Mouse (Mus musculus) kidney, adult 11 months (tissue): ENCODE measurements at regions not wholly inside any gene's neighbourhood (a gene's known extent, or its start where the extent isn't known, plus 50 kb on each side); places are given as distances from the start of the nearest gene placed in this dataset.

Experiments used
- DNase-seq: peaks from one replicate; pipeline ENCODE4 v3.0.0; 2022

DNA sequence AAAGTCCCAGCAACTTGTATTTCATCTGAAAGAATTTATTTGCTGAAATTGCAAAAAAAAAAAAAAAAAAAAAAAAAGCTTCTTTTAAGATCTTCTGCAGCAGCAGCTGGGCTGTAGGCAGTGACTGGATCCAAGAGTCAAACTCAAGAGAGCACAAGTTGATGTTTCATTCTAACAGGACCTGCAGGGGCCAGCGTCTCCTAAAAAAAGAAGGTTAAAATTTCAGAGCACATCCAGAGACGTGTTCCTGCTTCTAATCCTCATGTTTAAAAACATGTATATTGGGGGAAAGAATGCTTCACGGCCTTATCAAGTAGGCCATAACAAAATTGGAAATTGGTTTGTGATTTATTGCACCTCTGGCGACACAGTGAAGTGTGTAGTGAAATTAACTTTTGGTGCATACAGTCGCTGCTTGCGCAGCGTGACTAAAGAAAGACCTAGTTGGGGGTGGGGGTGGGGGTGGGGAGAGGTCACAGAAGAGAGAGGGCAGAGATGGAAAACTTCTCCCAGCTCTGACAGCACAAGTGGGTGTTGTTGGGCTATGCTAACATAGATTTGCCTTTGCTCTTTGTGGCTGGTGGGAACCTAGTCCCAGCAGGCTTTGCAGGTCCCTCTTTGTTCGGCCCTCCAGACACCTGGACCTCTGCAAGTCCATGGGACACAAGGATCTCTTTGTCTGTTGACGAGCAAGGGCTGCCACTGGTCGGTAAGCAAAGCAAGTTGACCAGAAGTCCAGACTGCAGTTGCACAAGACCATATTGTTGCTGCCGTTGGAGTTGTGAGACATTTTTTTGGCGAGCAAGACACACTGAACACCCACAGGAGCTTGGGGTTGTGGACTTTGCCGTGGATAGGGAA is 155.7 kb upstream of the Slc30a5 start:
- DNase-seq, result no peak

- DNase-seq, result no peak
Observed at GRCm38 (mm10) chr13:100988116-100988515, 154.9 kb upstream of the Slc30a5 start.

GRCm38 (mm10) chr13:100975741-100976140 is 142.5 kb upstream of the Slc30a5 start:
- DNase-seq, result no peak

GRCm38 (mm10) chr13:100971080-100972017 is 138.1 kb upstream of the Slc30a5 start:
- DNase-seq, result no peak

DNA sequence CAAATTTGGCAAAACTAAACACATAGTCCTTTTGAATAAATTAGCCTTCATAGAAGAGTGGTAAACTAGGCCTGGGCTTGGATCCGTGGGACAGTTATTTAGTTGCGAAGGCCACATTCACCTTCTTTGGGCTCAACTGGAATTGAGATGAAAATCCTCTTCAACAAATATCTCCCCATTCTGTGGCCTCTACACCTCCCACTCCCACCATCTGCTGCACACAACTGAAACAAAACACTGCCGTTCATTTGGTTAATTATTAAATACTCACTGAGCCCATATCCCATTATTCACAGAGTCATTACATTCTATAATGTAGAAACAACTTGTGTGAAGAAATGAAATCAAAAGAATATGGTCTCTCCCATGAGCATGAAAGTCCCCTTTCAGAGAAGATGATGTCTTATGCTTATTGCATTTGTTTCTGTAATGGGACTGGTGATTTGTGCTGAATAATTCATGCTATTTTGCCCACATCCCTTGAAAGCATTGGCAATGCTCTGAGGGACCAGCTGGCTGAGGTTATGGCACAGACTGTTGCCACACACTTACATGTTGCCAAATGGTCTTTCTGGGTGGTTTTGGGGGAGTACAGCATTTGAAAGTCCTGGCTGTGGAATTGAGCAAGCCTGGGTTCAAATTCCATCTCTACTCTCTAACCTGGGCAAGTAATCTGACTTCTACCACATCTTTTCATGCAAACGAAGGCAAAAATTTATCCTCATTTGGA is 129.7 kb upstream of the Slc30a5 start:
- no peak for DNase-seq

DNA sequence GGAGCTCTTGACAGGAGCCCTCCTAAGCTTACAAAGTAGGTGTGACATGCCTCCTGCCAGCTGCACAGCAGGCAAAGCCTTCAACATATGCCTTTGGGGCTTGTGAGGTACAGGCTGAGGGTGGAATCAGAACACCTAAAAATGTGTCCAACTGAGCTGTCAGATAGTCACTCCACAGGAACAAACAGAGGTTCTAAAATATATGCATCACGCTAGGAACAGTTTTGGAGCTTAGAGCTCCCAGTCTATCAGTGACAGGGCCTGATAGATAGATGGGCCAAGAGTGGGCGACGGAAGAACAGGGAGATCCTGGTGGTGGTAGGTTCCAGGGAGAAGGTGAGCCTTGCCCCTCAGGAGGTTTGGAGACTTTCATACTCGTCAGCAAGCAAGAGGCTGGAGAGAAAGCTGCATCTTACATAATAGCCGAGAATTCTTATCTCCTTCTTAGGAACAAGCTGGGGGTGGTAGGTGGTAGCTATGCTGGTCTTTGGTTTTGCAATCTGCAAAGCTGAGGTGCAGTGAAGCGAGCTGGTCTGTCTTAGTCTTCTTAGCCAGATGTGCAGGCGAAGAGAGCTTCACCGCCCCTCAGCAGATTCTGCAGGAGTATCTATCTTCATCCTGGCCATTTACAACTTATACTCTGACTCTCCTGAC is 121.5 kb upstream of the Slc30a5 start:
- DNase-seq, result no peak

- no peak for DNase-seq
Observed at GRCm38 (mm10) chr13:100954106-100954505, 120.9 kb upstream of the Slc30a5 start.

DNA sequence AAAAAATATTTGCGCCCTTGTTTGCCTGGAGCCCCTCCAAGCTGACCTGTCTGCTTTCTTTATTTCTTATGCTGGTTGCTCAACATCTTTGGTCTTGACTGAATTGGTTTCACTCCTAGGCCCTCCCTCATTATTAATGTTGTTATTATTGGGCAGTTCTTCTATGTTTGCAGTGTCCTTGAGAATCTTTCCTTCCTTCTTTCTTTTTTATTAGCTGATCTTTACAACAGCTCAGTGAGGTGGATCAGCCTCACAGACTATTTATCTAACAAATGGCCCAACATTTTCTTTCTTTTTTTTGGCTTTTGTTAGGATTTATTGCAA is 117.9 kb upstream of the Slc30a5 start:
- no peak for DNase-seq

- no peak for DNase-seq
Observed at GRCm38 (mm10) chr13:100950348-100951184, 117.3 kb upstream of the Slc30a5 start.

GRCm38 (mm10) chr13:100943206-100943848 is 110.1 kb upstream of the Slc30a5 start:
- no peak for DNase-seq

DNA sequence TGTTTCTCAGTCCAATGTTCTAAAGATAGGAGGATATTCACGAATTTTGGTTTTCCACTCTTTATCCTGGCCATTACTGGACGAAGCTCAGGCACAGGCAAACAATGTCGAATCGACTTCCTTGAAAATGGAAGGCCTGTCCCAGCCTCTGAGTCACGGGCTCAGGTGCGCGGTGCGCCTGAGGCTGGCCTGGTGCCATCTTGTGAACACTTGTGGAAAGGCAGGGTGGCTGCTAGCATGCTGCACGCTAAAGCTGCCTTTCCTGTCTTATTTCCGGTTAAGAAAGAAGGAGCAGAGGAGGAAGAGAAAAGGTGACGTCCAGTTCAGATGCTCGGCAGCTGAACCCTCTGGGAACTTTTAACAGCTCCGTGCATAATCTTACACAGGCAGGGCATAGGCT is 107.6 kb upstream of the Slc30a5 start:
- DNase-seq, result no peak

- peak; percentile 23 for DNase-seq
Observed at GRCm38 (mm10) chr13:100939677-100940076, 106.5 kb upstream of the Slc30a5 start.

- no peak for DNase-seq
Observed at GRCm38 (mm10) chr13:100933265-100933664, 100.0 kb upstream of the Slc30a5 start.

DNA sequence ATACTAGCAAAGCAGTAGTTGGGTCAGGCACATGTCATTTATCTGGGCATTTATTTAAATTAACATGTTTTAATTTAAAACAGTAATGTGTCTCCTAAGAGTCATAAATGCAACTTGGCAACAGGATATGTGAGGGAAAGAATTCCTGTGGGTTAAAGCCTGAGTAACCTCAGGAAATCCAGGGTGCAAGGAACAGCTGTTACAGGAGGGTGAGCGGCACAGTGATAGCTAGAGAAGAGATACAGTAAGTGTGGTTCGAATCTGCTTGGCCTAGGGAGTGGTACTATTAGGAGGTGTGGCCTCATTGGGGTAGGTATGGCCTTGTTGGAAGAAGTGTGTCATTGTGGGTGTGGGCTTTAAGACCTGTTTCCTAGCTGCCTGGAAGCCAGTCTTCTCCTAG is 66.3 kb upstream of the Slc30a5 start:
- DNase-seq, result no peak

DNA sequence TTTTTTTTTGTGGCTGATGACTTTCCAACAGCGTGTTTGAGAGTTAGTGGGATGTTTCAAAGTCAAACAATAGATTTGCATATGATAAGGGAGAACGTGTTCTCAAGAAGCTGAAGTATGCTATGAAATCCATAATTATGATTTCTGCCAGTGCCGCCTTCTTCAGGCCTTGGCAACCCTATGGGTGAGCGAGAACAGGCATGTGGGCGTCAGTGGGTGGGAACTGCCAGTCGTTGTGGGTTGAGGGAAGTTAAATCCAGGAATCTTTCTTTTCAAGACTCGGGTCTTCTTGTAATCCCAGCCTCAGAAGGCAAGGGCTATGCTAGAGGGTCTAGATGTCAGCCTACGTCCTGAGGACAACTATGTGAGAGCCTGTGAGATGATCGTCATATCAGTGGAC is 60.6 kb upstream of the Slc30a5 start:
- DNase-seq, result no peak

GRCm38 (mm10) chr13:100893096-100893495 is 59.9 kb upstream of the Slc30a5 start:
- DNase-seq, result no peak

GRCm38 (mm10) chr13:100892647-100893071 is 59.4 kb upstream of the Slc30a5 start:
- no peak for DNase-seq

DNA sequence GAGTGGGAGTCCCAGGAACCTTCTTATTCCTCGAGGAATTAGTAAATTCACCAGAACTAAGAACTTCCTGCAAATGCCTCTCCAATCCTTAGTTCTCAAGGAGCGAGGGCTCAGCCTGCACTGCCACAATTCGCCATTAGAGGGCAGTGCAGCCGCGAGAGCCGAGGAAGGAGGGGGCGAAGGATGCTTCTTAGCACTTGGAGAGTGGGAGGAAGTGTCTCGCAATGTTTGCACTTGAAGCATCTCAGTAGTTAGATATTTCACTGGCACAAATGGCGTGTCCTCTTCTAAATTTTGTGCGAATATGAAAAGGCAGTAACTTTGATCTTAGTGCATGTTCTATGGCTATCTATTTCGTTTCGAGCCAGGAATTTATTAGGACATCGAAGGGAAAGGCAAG is 59.0 kb upstream of the Slc30a5 start:
- peak; percentile 22 for DNase-seq

DNA sequence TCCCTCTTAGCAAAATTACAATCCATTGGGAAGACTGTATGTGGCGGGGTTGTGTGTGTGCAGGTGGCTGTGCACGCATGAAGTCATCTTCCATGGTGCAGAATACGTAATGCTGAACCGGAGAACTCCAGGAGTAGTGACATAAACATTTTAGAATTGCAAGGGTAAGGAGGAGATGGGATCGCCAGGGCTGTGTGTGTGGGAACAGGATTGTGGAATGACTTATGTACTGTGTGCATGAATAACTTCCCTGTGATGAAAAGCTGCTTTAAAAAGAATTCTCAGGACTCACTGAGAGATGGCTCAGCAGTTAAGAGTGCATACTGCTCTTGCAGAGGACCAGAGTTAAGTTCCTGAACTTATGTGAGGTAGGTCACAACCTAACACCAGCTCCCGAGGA is 57.2 kb upstream of the Slc30a5 start:
- DNase-seq, result no peak

DNA sequence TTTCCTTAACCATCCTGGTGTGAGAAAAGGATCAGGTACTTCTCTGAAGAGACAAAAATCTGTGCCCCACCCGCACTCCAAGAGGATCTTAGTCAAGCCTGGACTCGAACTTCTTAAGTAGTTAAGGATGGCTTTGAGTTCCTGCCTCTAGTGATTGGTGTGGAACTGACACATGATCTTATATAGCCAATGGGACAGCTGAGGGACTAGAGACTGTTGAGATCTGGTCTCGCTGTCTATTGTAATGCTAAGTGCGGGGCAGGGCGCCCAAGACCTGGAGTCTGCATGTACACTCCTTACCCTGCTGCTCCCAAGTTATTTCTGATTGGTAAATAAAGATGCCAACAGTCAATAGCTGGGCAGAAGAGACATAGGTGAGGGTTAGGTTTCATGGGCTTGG is 55.3 kb upstream of the Slc30a5 start:
- DNase-seq, result no peak

- DNase-seq, result no peak
Observed at GRCm38 (mm10) chr13:100883711-100884110, 50.5 kb upstream of the Slc30a5 start.
